Mouse (Mus musculus) hindbrain, embryonic 10.5 days (tissue): ENCODE results near the gene Myl6b. TPM values are rescaled to one million over a fixed set of nuclear protein-coding genes. Genes with fewer than 3 reads are reported as not detected.

Source experiments
- DNase-seq: peaks from one replicate; pipeline ENCODE4 v3.0.0-alpha.2; 2017; ENCODE audit warnings: low spot score
- H3K27ac ChIP-seq: fragments of 300-500 bp; sonication (generic); 2 replicates; pipeline ENCODE4 v1.5.1; 2016; ENCODE audit warnings: mild to moderate bottlenecking, moderate library complexity
- H3K27me3 ChIP-seq: fragments of 300-500 bp; sonication (generic); 2 replicates; pipeline ENCODE4 v1.6.1; 2016; ENCODE audit warnings: mild to moderate bottlenecking; ENCODE audit not compliant: poor library complexity, insufficient read depth, severe bottlenecking
- H3K36me3 ChIP-seq: fragments of 300-500 bp; sonication (generic); 2 replicates; pipeline ENCODE4 v1.6.1; 2016; ENCODE audit warnings: mild to moderate bottlenecking, moderate library complexity
- H3K4me1 ChIP-seq: fragments of 300-500 bp; sonication (generic); replicated peaks from 2 replicates; pipeline ENCODE4 v1.6.1; 2016; ENCODE audit warnings: mild to moderate bottlenecking
- H3K4me3 ChIP-seq: fragments of 300-500 bp; sonication (generic); 2 replicates; pipeline ENCODE4 v1.5.1; 2016; ENCODE audit warnings: mild to moderate bottlenecking, moderate library complexity
- H3K9me3 ChIP-seq: fragments of 300-500 bp; sonication (generic); 2 replicates; pipeline ENCODE4 v1.6.1; 2016; ENCODE audit warnings: mild to moderate bottlenecking, moderate library complexity
- WGBS: fragments of 180-500 bp; shearing (Covaris S2); methylation state at CpG from one replicate; pipeline ENCODE4 v1.1.7; 2016; 5-methylcytosine and 5-hydroxymethylcytosine counted together
- polyA plus RNA-seq: library from polyadenylated mRNA; unstranded; fragments of >200 nt; fragmentation: Nextera tagmentation; extraction: Ambion mirVana; gene quantifications from 2 replicates; pipeline ENCODE4 v1.2.1, GENCODE M21; 2016

Gene Myl6b
- polyA plus RNA-seq, 1 experiment from 2014 or later: 2.8 TPM

DNA sequence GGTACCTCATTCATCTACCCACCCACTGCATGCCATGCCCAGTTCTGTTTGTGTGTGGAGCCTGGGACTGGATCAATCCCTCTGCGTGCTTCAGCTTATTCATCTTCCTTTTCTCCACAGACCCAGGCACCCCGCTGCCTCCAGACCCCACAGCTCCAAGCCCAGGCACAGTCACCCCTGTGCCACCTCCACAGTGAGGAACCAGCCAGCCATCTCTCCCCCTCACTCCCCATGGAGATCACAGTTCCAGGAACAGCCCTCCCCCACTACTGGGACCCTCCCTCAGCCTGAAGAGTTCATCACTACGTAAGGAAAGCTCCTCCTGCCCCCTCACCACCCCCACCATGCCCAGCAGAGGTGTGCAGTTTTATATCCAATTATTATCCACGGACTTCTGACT, 9.7 kb downstream of the Myl6b start:
- no peak for DNase-seq
- no peak overlapping the region for H3K4me3 ChIP-seq
- H3K36me3 ChIP-seq: peaks cover 87% of the 10 kb centered on the region
- whole genome bisulfite sequencing: 83% methylated on average over 4 of the region's 4 CpGs
- no peaks in the 10 kb centered on the region for H3K27me3 ChIP-seq
- peaks cover 21% of the 10 kb centered on the region for H3K4me1 ChIP-seq
- no peak overlapping the region for H3K27ac ChIP-seq
- H3K9me3 ChIP-seq: no peaks in the 10 kb centered on the region

- 92% methylated on average over 22 of the region's 22 CpGs for WGBS
- Histone ChIP-seq H3K36me3 (peaks cover 94% of the 10 kb centered on the region), H3K9me3 (no peaks in the 10 kb centered on the region)
These were observed 10.4 kb downstream of the Myl6b start for GRCm38 (mm10) chr10:128487861-128488712.

DNA sequence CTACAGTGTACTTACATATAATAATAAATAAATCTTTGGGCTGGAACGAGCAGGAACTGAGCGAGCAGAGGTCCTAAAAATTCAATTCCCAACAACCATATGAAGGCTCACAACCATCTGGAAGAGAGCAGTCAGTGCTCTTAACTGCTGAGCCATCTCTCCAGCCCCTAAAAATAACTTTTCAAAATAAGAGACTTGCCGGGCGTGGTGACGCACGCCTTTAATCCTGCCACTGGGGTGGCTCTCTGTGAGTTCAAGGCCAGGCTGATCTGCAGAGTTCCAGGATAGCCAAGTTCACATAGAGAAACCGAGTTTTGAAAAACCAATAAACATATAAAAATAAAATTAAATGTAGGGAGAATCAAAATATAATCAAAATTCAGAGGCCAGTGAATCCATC, 12.1 kb downstream of the Myl6b start:
- DNase-seq: no peak
- H3K4me1 ChIP-seq: peaks cover 6% of the 10 kb centered on the region
- no peak overlapping the region for H3K4me3 ChIP-seq
- no peak overlapping the region for H3K27ac ChIP-seq
- H3K27me3 ChIP-seq: no peaks in the 10 kb centered on the region
- no peaks in the 10 kb centered on the region for H3K9me3 ChIP-seq
- peaks cover 99% of the 10 kb centered on the region for H3K36me3 ChIP-seq
- 92% methylated on average over 7 of the region's 7 CpGs for WGBS

More at GRCm38 (mm10) chr10:128487861-128488712, 10.4 kb downstream of the Myl6b start:
- Histone ChIP-seq H3K4me3 (no peak overlapping the region), H3K27ac (no peak overlapping the region), H3K27me3 (no peaks in the 10 kb centered on the region), H3K4me1 (peaks cover 21% of the 10 kb centered on the region)
- no peak for DNase-seq

DNA sequence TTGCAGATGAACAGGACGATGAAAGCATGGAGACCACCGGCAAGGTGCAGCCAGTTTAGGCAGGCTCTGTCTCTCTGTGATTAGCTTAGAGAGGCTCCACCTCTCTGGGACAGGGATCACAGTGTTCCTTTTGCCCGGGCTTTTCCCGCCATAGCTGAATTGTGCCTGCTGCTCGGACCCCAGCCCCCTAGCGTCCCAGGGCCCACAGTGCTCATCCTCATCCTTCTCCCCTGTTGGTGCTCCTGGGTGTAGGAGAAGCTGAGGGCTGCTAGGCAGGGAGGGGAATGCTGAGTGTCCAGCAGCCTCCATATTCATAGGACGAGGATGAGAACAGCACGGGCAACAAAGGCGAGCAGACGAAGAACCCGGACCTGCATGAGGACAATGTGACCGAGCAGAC, 24.1 kb downstream of the Myl6b start:
- Histone ChIP-seq H3K4me1 (no peaks in the 10 kb centered on the region), H3K9me3 (no peaks in the 10 kb centered on the region), H3K36me3 (peaks cover 100% of the 10 kb centered on the region), H3K27me3 (no peaks in the 10 kb centered on the region), H3K27ac (no peak overlapping the region), H3K4me3 (no peak overlapping the region)
- WGBS: 87% methylated on average over 12 of the region's 12 CpGs
- DNase-seq: no peak

DNA sequence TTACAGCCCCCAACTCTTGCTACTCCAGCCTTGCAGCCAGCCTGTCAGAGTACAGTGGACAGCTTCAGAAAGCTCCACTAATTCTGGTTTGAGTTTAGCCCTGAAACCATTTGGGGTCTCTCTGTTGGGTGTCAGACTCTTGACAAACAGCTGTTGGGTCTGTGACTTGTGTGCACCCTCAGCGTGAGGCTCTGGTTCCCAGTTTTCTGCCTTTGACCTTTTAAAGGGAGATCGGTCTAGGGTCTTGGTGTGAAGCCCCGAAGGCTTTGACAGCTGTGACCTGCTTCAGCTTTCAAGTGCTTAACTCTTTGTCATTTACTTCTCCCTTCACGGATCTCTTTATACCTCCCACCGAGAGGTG, 38.2 kb downstream of the Myl6b start:
- peak; percentile 53 for DNase-seq
- H3K27ac ChIP-seq: peak overlapping the region; percentile 98
- H3K27me3 ChIP-seq: peaks cover 35% of the 10 kb centered on the region
- WGBS: under 1% methylated on average over 5 of the region's 5 CpGs
- no peaks in the 10 kb centered on the region for H3K9me3 ChIP-seq
- peaks cover 44% of the 10 kb centered on the region for H3K36me3 ChIP-seq
- H3K4me3 ChIP-seq: peak overlapping the region; percentile 95
- peaks cover 15% of the 10 kb centered on the region for H3K4me1 ChIP-seq

DNA sequence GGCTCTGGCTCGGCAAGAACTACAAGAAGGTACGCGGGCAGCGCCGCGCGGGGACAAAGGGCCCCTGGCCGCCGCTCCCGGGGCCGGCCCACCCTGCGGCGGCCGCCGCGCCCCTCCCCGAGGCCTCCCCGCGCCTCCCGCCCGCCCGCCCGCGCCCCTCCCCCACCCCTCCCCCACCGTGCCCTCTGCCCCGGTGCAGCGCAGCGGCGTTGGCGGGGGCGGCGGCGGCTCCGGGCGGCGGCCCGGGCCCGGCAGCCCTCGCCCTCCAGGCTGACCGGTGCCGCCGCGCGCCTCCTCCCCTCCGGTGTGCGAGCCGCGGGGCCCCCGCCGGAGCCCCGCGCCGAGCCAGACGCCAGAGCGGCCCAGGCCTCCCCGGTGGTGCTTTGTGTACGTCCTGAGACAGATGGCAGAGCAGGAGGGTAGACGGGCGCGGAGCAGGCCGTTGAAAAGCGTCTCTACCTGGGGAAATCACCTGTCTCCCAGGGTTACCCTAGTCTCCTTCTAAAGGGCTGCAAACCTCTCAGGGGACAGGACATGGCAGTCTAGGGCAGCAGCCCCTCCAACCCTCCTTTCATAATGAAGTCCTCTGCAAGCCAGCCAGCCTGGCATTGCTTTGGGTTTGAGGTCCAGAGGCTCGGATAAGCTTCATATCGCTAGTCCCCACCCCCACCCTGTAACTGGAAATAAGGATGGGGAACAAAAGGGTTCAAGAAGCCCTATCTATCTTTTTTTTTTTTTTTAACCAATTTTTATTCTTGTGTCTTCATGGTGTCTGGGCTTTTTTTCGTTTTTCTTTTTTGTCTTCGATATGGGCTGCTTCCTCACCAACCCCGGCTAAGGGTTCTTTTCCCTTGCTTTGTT, 38.8 kb downstream of the Myl6b start:
- peaks cover 35% of the 10 kb centered on the region for H3K27me3 ChIP-seq
- peak overlapping the region; percentile 98 for H3K27ac ChIP-seq
- 1% methylated on average over 51 of the region's 67 CpGs for WGBS
- peaks cover 15% of the 10 kb centered on the region for H3K4me1 ChIP-seq
- peak; percentile 65 for DNase-seq
- H3K36me3 ChIP-seq: peaks cover 38% of the 10 kb centered on the region
- peak overlapping the region; percentile 95 for H3K4me3 ChIP-seq
- H3K9me3 ChIP-seq: no peaks in the 10 kb centered on the region

- H3K4me3 ChIP-seq: peak within 1 kb of the TSS; percentile 95
- peaks cover 29% of the 10 kb centered on the region for H3K27me3 ChIP-seq
- peaks cover 30% of the 10 kb centered on the region for H3K36me3 ChIP-seq
- under 1% methylated on average over 86 of the region's 86 CpGs for WGBS
- DNase-seq: peak; percentile 81
- H3K4me1 ChIP-seq: peaks cover 15% of the 10 kb centered on the region
- peak within 1 kb of the TSS; percentile 98 for H3K27ac ChIP-seq
- no peaks in the 10 kb centered on the region for H3K9me3 ChIP-seq
These were observed 39.6 kb downstream of the Myl6b start, which contains the start of gene Smarcc2 for GRCm38 (mm10) chr10:128458719-128459408. Gene Smarcc2, plus strand, starts transcription at chr10:128459248.

GRCm38 (mm10) chr10:128458348-128458718, 40.2 kb downstream of the Myl6b start:
- peaks cover 25% of the 10 kb centered on the region for H3K36me3 ChIP-seq
- DNase-seq: peak; percentile 94
- H3K4me3 ChIP-seq: peak overlapping the region; percentile 95
- H3K27ac ChIP-seq: peak overlapping the region; percentile 98
- under 1% methylated on average over 29 of the region's 29 CpGs for WGBS
- peaks cover 15% of the 10 kb centered on the region for H3K4me1 ChIP-seq
- H3K27me3 ChIP-seq: peaks cover 27% of the 10 kb centered on the region
- H3K9me3 ChIP-seq: no peaks in the 10 kb centered on the region

DNA sequence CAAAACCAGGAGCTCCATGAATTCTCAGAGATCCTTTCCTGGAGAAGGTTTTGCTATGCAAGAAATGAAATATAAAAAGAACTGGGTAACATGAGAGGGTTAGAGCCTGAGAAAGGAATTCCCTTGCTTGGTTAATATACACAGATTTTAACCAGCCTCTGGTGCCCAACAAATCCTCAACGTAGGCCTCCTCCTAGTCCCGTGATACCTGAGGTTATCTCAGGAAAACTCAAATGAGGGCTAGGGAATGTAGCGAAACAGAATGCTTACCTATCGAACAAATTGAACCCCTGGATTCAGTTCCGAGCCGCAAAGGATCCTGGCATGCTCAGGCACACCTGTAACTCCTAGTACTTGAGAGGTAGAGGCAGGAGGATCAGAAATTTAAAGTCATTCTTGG, 40.8 kb downstream of the Myl6b start:
- Histone ChIP-seq H3K4me1 (peaks cover 15% of the 10 kb centered on the region), H3K4me3 (no peak overlapping the region), H3K9me3 (no peaks in the 10 kb centered on the region), H3K27me3 (peaks cover 21% of the 10 kb centered on the region), H3K27ac (no peak overlapping the region), H3K36me3 (peaks cover 18% of the 10 kb centered on the region)
- WGBS: 84% methylated on average over 6 of the region's 6 CpGs
- no peak for DNase-seq

DNA sequence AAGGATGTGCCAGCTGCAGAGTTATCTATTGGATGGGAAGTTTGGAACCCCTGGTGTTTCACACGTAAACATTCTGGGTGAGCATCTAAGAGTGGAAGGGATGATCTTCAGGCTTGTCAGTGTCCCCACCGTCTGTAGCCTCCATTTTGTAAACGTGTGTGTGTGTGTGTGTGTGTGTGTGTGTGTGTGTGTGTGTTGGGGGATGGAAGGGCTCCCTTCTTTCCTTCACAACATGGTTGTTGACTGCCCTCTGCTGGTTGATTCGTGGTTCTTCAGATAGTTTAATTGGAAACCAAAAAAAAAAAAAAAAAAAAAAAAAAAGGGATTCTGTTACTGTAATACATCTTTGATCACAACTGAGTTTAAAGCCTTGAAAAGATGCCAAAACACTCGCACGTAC, 43.2 kb downstream of the Myl6b start:
- no peaks in the 10 kb centered on the region for H3K9me3 ChIP-seq
- 0 out of 2 replicates have a peak overlapping the region, but pooled peaks have one; percentile 20 for H3K27ac ChIP-seq
- H3K36me3 ChIP-seq: no peaks in the 10 kb centered on the region
- 0 out of 2 replicates have a peak overlapping the region, but pooled peaks have one; percentile 9 for H3K4me3 ChIP-seq
- H3K27me3 ChIP-seq: peaks cover 12% of the 10 kb centered on the region; the same call in 1 of the 2 replicates
- WGBS: 4% methylated on average over 6 of the region's 6 CpGs
- peak; percentile 77 for DNase-seq
- peaks cover 6% of the 10 kb centered on the region for H3K4me1 ChIP-seq

- H3K9me3 ChIP-seq: no peaks in the 10 kb centered on the region
- no peak overlapping the region for H3K4me3 ChIP-seq
- no peak for DNase-seq
- no peak overlapping the region for H3K27ac ChIP-seq
- WGBS: 83% methylated on average over 3 of the region's 3 CpGs
- H3K36me3 ChIP-seq: no peaks in the 10 kb centered on the region
- H3K27me3 ChIP-seq: peaks cover 12% of the 10 kb centered on the region; the same call in 1 of the 2 replicates
- H3K4me1 ChIP-seq: no peaks in the 10 kb centered on the region; the same call in 1 of the 2 replicates
These were observed 44.0 kb downstream of the Myl6b start for GRCm38 (mm10) chr10:128454471-128454870.

DNA sequence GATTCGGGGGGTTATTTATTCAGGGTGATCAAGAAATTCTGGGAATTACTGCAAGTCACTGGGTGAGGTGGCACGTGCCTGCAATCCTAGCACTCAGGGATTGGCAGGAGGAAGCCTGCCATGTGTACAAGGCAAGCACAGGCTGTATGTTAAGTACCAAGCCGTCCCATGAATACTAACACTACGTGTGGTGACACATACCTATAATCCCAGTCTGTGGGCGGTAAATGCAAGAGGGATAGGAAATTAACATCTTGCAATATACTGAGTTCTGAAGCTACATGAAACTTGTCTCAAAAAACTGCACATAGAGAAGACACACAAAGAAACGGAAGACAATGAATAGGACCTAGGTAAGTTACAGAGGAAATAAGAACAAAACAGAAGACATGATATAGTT, 47.5 kb downstream of the Myl6b start:
- DNase-seq: no peak
- WGBS: 85% methylated on average over 6 of the region's 6 CpGs
- H3K4me3 ChIP-seq: no peak overlapping the region
- no peak overlapping the region for H3K27ac ChIP-seq
- no peaks in the 10 kb centered on the region; the same call in 1 of the 2 replicates for H3K4me1 ChIP-seq
- no peaks in the 10 kb centered on the region for H3K36me3 ChIP-seq
- no peaks in the 10 kb centered on the region for H3K27me3 ChIP-seq
- H3K9me3 ChIP-seq: no peaks in the 10 kb centered on the region
